Mouse (Mus musculus) E14TG2a.4 (cell line): ENCODE results near the gene Car10.

Source experiments
- CTCF ChIP-seq: conservative IDR thresholded peaks from 2 replicates; pipeline ENCODE4 v1.5.1; 2014; ENCODE audit warnings: low read length
- NANOG ChIP-seq: IDR thresholded peaks from 2 replicates; pipeline ENCODE4 v1.6.1; 2014; ENCODE audit warnings: borderline replicate concordance, low read length, mixed read lengths
- POU5F1 ChIP-seq: IDR thresholded peaks from 2 replicates; pipeline ENCODE4 v1.6.1; 2014; ENCODE audit warnings: low read length, borderline replicate concordance

GRCm38 (mm10) chr11:93642331-93642730 is 544.5 kb downstream of the Car10 start:
- no peak for TF ChIP-seq CTCF
- no peak for TF ChIP-seq POU5F1
- TF ChIP-seq NANOG = no peak
